In the genomic region with DNA sequence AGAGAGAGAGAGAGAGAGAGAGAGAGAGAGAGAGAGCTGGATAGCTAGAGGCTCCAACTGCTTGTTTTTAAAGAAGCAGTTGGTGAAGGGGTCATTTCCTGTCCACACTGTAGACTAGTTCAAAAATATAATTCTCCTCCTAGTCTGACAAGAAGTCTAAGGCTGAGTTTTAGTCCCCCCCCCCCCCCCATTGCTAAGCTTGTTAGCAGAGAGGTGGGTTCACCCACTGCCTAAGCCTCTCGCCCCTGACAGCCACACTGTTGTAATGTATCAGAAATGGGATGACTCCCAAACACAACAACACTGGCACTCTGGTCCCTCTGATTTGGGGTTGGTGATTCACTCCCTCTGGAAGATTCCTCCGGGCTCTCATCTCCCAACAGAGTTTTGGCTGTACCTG, we compare ENCODE assay signal across 9 mouse cellular contexts. TPM values are rescaled to one million over a fixed set of nuclear protein-coding genes. Genes with fewer than 3 reads are reported as not detected.
DNase-seq lines count a peak whose midpoint lies in the region; ATAC-seq lines count a peak whose summit lies in the region.
"Had no signal": no experiment of that assay in that cellular context is flagged by ENCODE, and none has a peak within 500 bp of the region (broad histone marks: within the 10 kb centered on the region; RNA-seq: fewer than 3 reads in every experiment).

No protein-coding gene starts in this region.

- H3K4me1 ChIP-seq in liver, embryonic 11.5 days (replicated peaks; ENCODE audit: control insufficient read depth, insufficient read depth, low read length): no peaks in the 10 kb centered on the region
- peaks cover 4% of the 10 kb centered on the region for H3K4me1 ChIP-seq in forebrain, embryonic 14.5 days (ENCODE audit: control insufficient read depth, insufficient read depth, low read length)
- peaks cover 39% of the 10 kb centered on the region for H3K4me1 ChIP-seq in limb, embryonic 13.5 days
- H3K4me1 ChIP-seq in stomach, embryonic 15.5 days: peaks cover 8% of the 10 kb centered on the region; the same call in 1 of the 2 replicates

- H3K27me3 ChIP-seq in liver, embryonic 11.5 days (replicated peaks; ENCODE audit: control insufficient read depth, insufficient read depth, low read length): no peaks in the 10 kb centered on the region
- no peaks in the 10 kb centered on the region for H3K27me3 ChIP-seq in forebrain, embryonic 14.5 days (replicated peaks; ENCODE audit: control insufficient read depth, insufficient read depth, low read length)
- H3K27me3 ChIP-seq in limb, embryonic 13.5 days: no peaks in the 10 kb centered on the region
- H3K27me3 ChIP-seq in stomach, embryonic 15.5 days (replicated peaks): no peaks in the 10 kb centered on the region

- no peak overlapping the region for H3K9ac ChIP-seq in liver, embryonic 11.5 days (ENCODE audit: low read depth, low read length)
- H3K9ac ChIP-seq in forebrain, embryonic 14.5 days (ENCODE audit: low read length): peak overlapping the region; percentile 63; the same call in 1 of the 2 replicates
- H3K9ac ChIP-seq in limb, embryonic 13.5 days: no peak overlapping the region
- no peak overlapping the region for H3K9ac ChIP-seq in stomach, embryonic 15.5 days

- H3K36me3 ChIP-seq in liver, embryonic 11.5 days (ENCODE audit: control insufficient read depth, insufficient read depth, low read length): no peaks in the 10 kb centered on the region
- H3K36me3 ChIP-seq in forebrain, embryonic 14.5 days (ENCODE audit: control insufficient read depth, insufficient read depth, low read length): no peaks in the 10 kb centered on the region
- no peaks in the 10 kb centered on the region for H3K36me3 ChIP-seq in limb, embryonic 13.5 days
- H3K36me3 ChIP-seq in stomach, embryonic 15.5 days: no peaks in the 10 kb centered on the region

- ATAC-seq in liver, embryonic 11.5 days (replicated peaks; ENCODE audit: low FRiP score): no peak
- ATAC-seq in forebrain, embryonic 14.5 days: peak; percentile 56
- ATAC-seq in limb, embryonic 13.5 days (ENCODE audit: low FRiP score, low read depth): peak; percentile 54; the same call in 1 of the 2 replicates
- ATAC-seq in stomach, embryonic 15.5 days (ENCODE audit: insufficient read depth, low FRiP score, low read depth): peak; percentile 21; the same call in 1 of the 2 replicates
- ATAC-seq: Patski had no signal

- peak overlapping the region; percentile 39; the same call in 1 of the 2 replicates for H3K4me3 ChIP-seq in liver, embryonic 11.5 days (ENCODE audit: low read depth, low read length)
- H3K4me3 ChIP-seq in forebrain, embryonic 14.5 days (ENCODE audit: low read depth, low read length): no peak overlapping the region
- H3K4me3 ChIP-seq in limb, embryonic 13.5 days: peak overlapping the region; percentile 51
- H3K4me3 ChIP-seq in stomach, embryonic 15.5 days (replicated peaks): peak overlapping the region; percentile 38

- DNase-seq in liver, embryonic 11.5 days (ENCODE audit: low spot score): no peak
- DNase-seq in liver: no peak
- DNase-seq in forebrain, embryonic 14.5 days (ENCODE audit: low spot score): peak; percentile 9
- DNase-seq in urinary bladder, postnatal 10 days (ENCODE audit: low spot score): no peak
- DNase-seq in left cerebral cortex, adult 11 months (ENCODE audit: low spot score): no peak

- no peaks in the 10 kb centered on the region for H3K9me3 ChIP-seq in liver, embryonic 11.5 days (ENCODE audit: control insufficient read depth, low read length)
- no peaks in the 10 kb centered on the region for H3K9me3 ChIP-seq in forebrain, embryonic 14.5 days (replicated peaks; ENCODE audit: control insufficient read depth, low read length)
- H3K9me3 ChIP-seq in limb, embryonic 13.5 days: no peaks in the 10 kb centered on the region
- no peaks in the 10 kb centered on the region for H3K9me3 ChIP-seq in stomach, embryonic 15.5 days
- H3K9me3 ChIP-seq: megakaryocyte, embryonic 14.5 days had no signal

- H3K27ac ChIP-seq in liver, embryonic 11.5 days (ENCODE audit: low read depth, low read length): no peak overlapping the region
- no peak overlapping the region for H3K27ac ChIP-seq in forebrain, embryonic 14.5 days (ENCODE audit: low read depth, low read length)
- no peak overlapping the region for H3K27ac ChIP-seq in limb, embryonic 13.5 days
- peak overlapping the region; percentile 16; the same call in 1 of the 2 replicates for H3K27ac ChIP-seq in stomach, embryonic 15.5 days

- peak overlapping the region; percentile 65; the same call in 1 of the 2 replicates for H3K4me2 ChIP-seq in liver, embryonic 11.5 days
- peak overlapping the region; percentile 60 for H3K4me2 ChIP-seq in forebrain, embryonic 14.5 days (ENCODE audit: low read length)
- peak overlapping the region; percentile 69 for H3K4me2 ChIP-seq in limb, embryonic 13.5 days (replicated peaks)
- H3K4me2 ChIP-seq in stomach, embryonic 15.5 days: peak overlapping the region; percentile 47

- 44% methylated on average over 2 of the region's 2 CpGs for WGBS in liver, embryonic 11.5 days
- WGBS in forebrain, embryonic 14.5 days: 12% methylated on average over 2 of the region's 2 CpGs
- 22% methylated on average over 2 of the region's 2 CpGs for WGBS in limb, embryonic 13.5 days
- 38% methylated on average over 2 of the region's 2 CpGs for WGBS in stomach, embryonic 15.5 days

RNA-seq across cellular contexts. Expression of a gene that starts 0.4 kb away (rescaled TPM):
- polyA plus RNA-seq in liver, embryonic 11.5 days (2014; fragmentation: Nextera tagmentation; extraction: Ambion mirVana): 12.6 and 13.1 TPM in 2 replicates
- polyA plus RNA-seq in forebrain, embryonic 14.5 days (2014; fragmentation: Nextera tagmentation; extraction: Ambion mirVana): 72.1 and 73.9 TPM in 2 replicates
- polyA plus RNA-seq in limb, embryonic 13.5 days (2015; fragmentation: Nextera tagmentation; extraction: Ambion mirVana): 69.3 and 71.9 TPM in 2 replicates
- polyA plus RNA-seq in stomach, embryonic 15.5 days (2015; fragmentation: Nextera tagmentation; extraction: Ambion mirVana): 41.4 and 42.8 TPM in 2 replicates
- polyA plus RNA-seq: Patski had no signal
